Mouse (Mus musculus) hematopoietic multipotent progenitor cell, adult 10-12 weeks (in vitro differentiated cells): Measurements from ENCODE around the gene Hist1h2ac. TPM values are rescaled to one million over a fixed set of nuclear protein-coding genes. Genes with fewer than 3 reads are reported as not detected.

ENCODE experiments used
- polyA plus RNA-seq: library from polyadenylated mRNA; stranded (reverse); fragments of >175 nt; gene quantifications from 2 replicates; pipeline ENCODE4 v1.2.3, GENCODE M21; 2012; ENCODE audit warnings: low replicate concordance

Hist1h2ac gene
- polyA plus RNA-seq: 0.80 and 1.2 TPM in 2 replicates

GRCm38 (mm10) chr13:23683755-23684281, at the start of gene Hist1h2ac, which contains the start of gene Hist1h2bc:
Gene Hist1h2ac (minus strand): TSS chr13:23683948.
Gene Hist1h2bc (plus strand): TSS chr13:23684199.

DNA sequence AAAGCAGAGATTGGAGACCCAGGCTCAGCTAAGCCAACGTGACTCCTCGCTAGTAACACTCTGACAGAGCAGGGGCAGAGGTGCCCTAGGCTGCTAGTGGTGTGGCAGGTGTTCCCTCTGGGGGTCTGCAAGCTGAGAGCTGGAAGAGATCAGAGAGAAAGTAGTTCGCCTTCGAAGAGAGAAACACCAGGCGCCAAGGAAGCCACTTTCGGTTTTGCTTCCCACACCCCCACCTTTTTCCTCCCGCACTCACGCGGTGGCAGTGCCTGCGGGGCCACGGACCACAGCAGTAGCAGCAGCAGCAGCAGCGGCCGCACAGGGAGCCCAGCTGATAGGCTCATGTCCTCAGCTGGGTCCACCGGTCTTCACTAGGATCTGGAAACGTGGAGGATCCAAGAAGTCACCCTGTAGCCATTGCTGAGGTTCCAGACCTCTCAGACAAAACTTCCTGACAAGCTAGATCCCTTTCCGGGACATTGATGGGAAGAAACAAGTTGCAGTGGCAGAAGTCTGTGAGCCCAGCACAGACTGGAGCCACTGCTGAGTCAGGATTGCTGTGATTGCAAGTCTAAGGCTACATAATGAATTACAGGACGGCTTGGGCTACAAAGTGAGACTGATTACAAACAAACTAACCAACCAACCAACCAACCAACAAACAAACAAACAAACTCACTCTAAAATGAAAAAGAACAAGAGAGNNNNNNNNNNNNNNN, 26.8 kb upstream of the Hist1h2ac start, which contains the start of gene Hfe:
Gene Hfe (minus strand): TSS at position 481 of the 716 bp plus-strand sequence.

GRCm38 (mm10) chr13:23698300-23698693, 14.5 kb upstream of the Hist1h2ac start, which contains the start of gene Hist1h4c:
Gene Hist1h4c (minus strand): TSS chr13:23698454.

GRCm38 (mm10) chr13:23695514-23695913, 11.8 kb upstream of the Hist1h2ac start, which contains the start of gene Hist1h1t:
Gene Hist1h1t (plus strand): TSS chr13:23695814.

Other genes starting within 250 kb of the Hist1h2ac start
- 0.04 TPM in 1 of 2 replicates, not detected in the other for gene Btn1a1, start 218.0 kb downstream of the Hist1h2ac start, polyA plus RNA-seq
- not detected in 2 replicates for gene Btn2a2, start 195.1 kb downstream of the Hist1h2ac start, polyA plus RNA-seq
- gene Hist1h4h, start 152.9 kb downstream of the Hist1h2ac start, polyA plus RNA-seq: 10.6 and 15.4 TPM in 2 replicates
- gene Hist1h2af, start 150.0 kb downstream of the Hist1h2ac start, polyA plus RNA-seq: 44.2 and 69.4 TPM in 2 replicates
- gene Hist1h3g, start 148.5 kb downstream of the Hist1h2ac start, polyA plus RNA-seq: 1.6 and 7.3 TPM in 2 replicates
- gene Hist1h2bh, start 140.6 kb downstream of the Hist1h2ac start, polyA plus RNA-seq: 0.36 and 0.54 TPM in 2 replicates
- gene Hist1h3f, start 139.9 kb downstream of the Hist1h2ac start, polyA plus RNA-seq: 2.4 and 2.8 TPM in 2 replicates
- gene Hist1h4f, start 132.3 kb downstream of the Hist1h2ac start, polyA plus RNA-seq: 3.8 and 7.2 TPM in 2 replicates
- gene Hist1h1d, start 130.7 kb downstream of the Hist1h2ac start, polyA plus RNA-seq: 0.55 and 0.68 TPM in 2 replicates
- gene Hist1h3e, start 121.6 kb downstream of the Hist1h2ac start, polyA plus RNA-seq: 3.2 and 3.6 TPM in 2 replicates
- 4.8 and 7.7 TPM in 2 replicates for gene Hist1h2ae, start 112.7 kb downstream of the Hist1h2ac start, polyA plus RNA-seq
- 4.5 and 23.6 TPM in 2 replicates for gene Hist1h2bg, start 112.6 kb downstream of the Hist1h2ac start, polyA plus RNA-seq
- gene Hist1h2bf, start 109.8 kb downstream of the Hist1h2ac start, polyA plus RNA-seq: 2.0 and 4.0 TPM in 2 replicates
- 2.4 and 2.6 TPM in 2 replicates for gene Hist1h2ad, start 109.6 kb downstream of the Hist1h2ac start, polyA plus RNA-seq
- 0.33 and 1.7 TPM in 2 replicates for gene Hist1h3d, start 108.2 kb downstream of the Hist1h2ac start, polyA plus RNA-seq
- 12.3 and 12.6 TPM in 2 replicates for gene Hist1h4d, start 102.3 kb downstream of the Hist1h2ac start, polyA plus RNA-seq
- gene Hist1h2be, start 62.8 kb downstream of the Hist1h2ac start, polyA plus RNA-seq: 1.4 and 1.7 TPM in 2 replicates
- 5.6 and 11.8 TPM in 2 replicates for gene Hist1h1e, start 61.4 kb downstream of the Hist1h2ac start, polyA plus RNA-seq
- 10.2 and 11.3 TPM in 2 replicates for gene Hist1h2bc, start 251 bp upstream of the Hist1h2ac start, polyA plus RNA-seq
- gene Hist1h1t, start 11.9 kb upstream of the Hist1h2ac start, polyA plus RNA-seq: not detected in 2 replicates
- gene Hist1h4c, start 14.5 kb upstream of the Hist1h2ac start, polyA plus RNA-seq: 2.4 and 2.5 TPM in 2 replicates
- 12.7 and 34.4 TPM in 2 replicates for gene Hfe, start 26.9 kb upstream of the Hist1h2ac start, polyA plus RNA-seq
- gene Hist1h1c, start 54.9 kb upstream of the Hist1h2ac start, polyA plus RNA-seq: 26.1 and 77.9 TPM in 2 replicates
- gene Hist1h3c, start 61.7 kb upstream of the Hist1h2ac start, polyA plus RNA-seq: 0.55 and 4.8 TPM in 2 replicates
- gene Hist1h2bb, start 62.8 kb upstream of the Hist1h2ac start, polyA plus RNA-seq: 3.5 and 6.0 TPM in 2 replicates
- gene Hist1h2ab, start 67.2 kb upstream of the Hist1h2ac start, polyA plus RNA-seq: 4.8 and 6.2 TPM in 2 replicates
- gene Hist1h3b, start 68.3 kb upstream of the Hist1h2ac start, polyA plus RNA-seq: 4.0 TPM in 1 of 2 replicates, not detected in the other
- 4.4 and 10.3 TPM in 2 replicates for gene Hist1h4b, start 73.1 kb upstream of the Hist1h2ac start, polyA plus RNA-seq
- gene Hist1h4a, start 77.3 kb upstream of the Hist1h2ac start, polyA plus RNA-seq: 5.9 and 9.4 TPM in 2 replicates
- gene Hist1h3a, start 78.4 kb upstream of the Hist1h2ac start, polyA plus RNA-seq: 1.4 and 5.7 TPM in 2 replicates
- 0.40 and 0.81 TPM in 2 replicates for gene Hist1h1a, start 79.7 kb upstream of the Hist1h2ac start, polyA plus RNA-seq
- gene Trim38, start 86.0 kb upstream of the Hist1h2ac start, polyA plus RNA-seq: not detected in 2 replicates
- not detected in 2 replicates for gene Slc17a2, start 123.0 kb upstream of the Hist1h2ac start, polyA plus RNA-seq
- gene Slc17a3, start 155.5 kb upstream of the Hist1h2ac start, polyA plus RNA-seq: not detected in 2 replicates
- not detected in 2 replicates for gene Slc17a1, start 183.8 kb upstream of the Hist1h2ac start, polyA plus RNA-seq
- gene Slc17a4, start 231.1 kb upstream of the Hist1h2ac start, polyA plus RNA-seq: not detected in 2 replicates